In the genomic region with DNA sequence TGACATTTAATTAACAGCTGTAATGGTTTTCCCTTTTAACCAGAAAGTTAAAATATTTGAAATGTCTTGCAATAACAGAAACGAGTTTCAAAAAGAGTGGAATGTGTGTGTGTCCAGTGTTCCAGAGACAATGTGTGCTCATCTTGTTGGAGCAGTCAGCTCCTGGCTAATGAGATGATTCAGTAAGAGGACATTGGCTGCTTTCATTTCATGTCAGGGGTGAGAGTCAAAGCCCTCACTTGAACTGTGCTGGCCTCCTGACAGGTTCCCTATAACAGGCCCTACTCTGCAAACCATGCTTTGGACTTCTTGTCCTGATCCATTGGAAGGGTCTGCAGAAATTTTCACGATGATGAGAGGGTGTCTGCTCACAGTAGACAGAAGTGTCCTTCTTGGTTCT, we compare ENCODE assay signal across 25 mouse cellular contexts. TPM values are rescaled to one million over a fixed set of nuclear protein-coding genes. Genes with fewer than 3 reads are reported as not detected.
A peak's percentile ranks its signal among the peaks of the same experiment; 100 is the strongest.
DNase-seq lines count a peak whose midpoint lies in the region; ATAC-seq lines count a peak whose summit lies in the region.
"Had no signal": no experiment of that assay in that cellular context is flagged by ENCODE, and none has a peak within 500 bp of the region (broad histone marks: within the 10 kb centered on the region; RNA-seq: fewer than 3 reads in every experiment).

No protein-coding gene starts in this region.

- no peak overlapping the region for H3K9ac ChIP-seq in midbrain, embryonic 11.5 days (ENCODE audit: low read length)
- H3K9ac ChIP-seq in midbrain, embryonic 14.5 days (replicated peaks; ENCODE audit: low read length): no peak overlapping the region
- H3K9ac ChIP-seq: embryonic facial prominence, embryonic 12.5 days; forebrain, embryonic 13.5 days; forebrain, embryonic 15.5 days had no signal

- WGBS in midbrain, embryonic 11.5 days: 73% methylated on average over 2 of the region's 2 CpGs
- WGBS in midbrain, embryonic 14.5 days: 58% methylated on average over 2 of the region's 2 CpGs

- no peak overlapping the region for H3K4me3 ChIP-seq in midbrain, embryonic 11.5 days (ENCODE audit: low read depth, low read length)
- H3K4me3 ChIP-seq in midbrain, embryonic 14.5 days (replicated peaks; ENCODE audit: low read depth, low read length): no peak overlapping the region
- H3K4me3 ChIP-seq: embryonic facial prominence, embryonic 10.5 days; embryonic facial prominence, embryonic 12.5 days; forebrain, embryonic 13.5 days; forebrain, embryonic 15.5 days had no signal

- H3K27ac ChIP-seq in midbrain, embryonic 11.5 days (ENCODE audit: low read depth, low read length): no peak overlapping the region
- H3K27ac ChIP-seq in midbrain, embryonic 14.5 days (replicated peaks; ENCODE audit: low read depth, low read length): no peak overlapping the region
- H3K27ac ChIP-seq: embryonic facial prominence, embryonic 10.5 days; embryonic facial prominence, embryonic 12.5 days; forebrain, embryonic 13.5 days; forebrain, embryonic 15.5 days had no signal

- H3K36me3 ChIP-seq in midbrain, embryonic 11.5 days (ENCODE audit: control insufficient read depth, insufficient read depth, low read length): no peaks in the 10 kb centered on the region
- no peaks in the 10 kb centered on the region for H3K36me3 ChIP-seq in midbrain, embryonic 14.5 days (ENCODE audit: control insufficient read depth, insufficient read depth, low read length)
- H3K36me3 ChIP-seq: embryonic facial prominence, embryonic 10.5 days; embryonic facial prominence, embryonic 12.5 days; forebrain, embryonic 15.5 days; G1E had no signal

- ATAC-seq in midbrain, embryonic 11.5 days (ENCODE audit: low FRiP score): no peak
- no peak for ATAC-seq in midbrain, embryonic 14.5 days (ENCODE audit: low FRiP score, low TSS enrichment)
- ATAC-seq: CD4-positive, CD25-positive, alpha-beta regulatory T cell, adult 4 months; forebrain, embryonic 13.5 days; forebrain, embryonic 15.5 days had no signal

- no peak overlapping the region for H3K4me2 ChIP-seq in midbrain, embryonic 11.5 days
- no peak overlapping the region for H3K4me2 ChIP-seq in midbrain, embryonic 14.5 days (ENCODE audit: low read length)
- H3K4me2 ChIP-seq: embryonic facial prominence, embryonic 12.5 days; forebrain, embryonic 13.5 days; forebrain, embryonic 15.5 days had no signal

- no peaks in the 10 kb centered on the region for H3K27me3 ChIP-seq in midbrain, embryonic 11.5 days (ENCODE audit: control insufficient read depth, insufficient read depth, low read length)
- H3K27me3 ChIP-seq in midbrain, embryonic 14.5 days (ENCODE audit: control insufficient read depth, insufficient read depth, low read length): no peaks in the 10 kb centered on the region
- H3K27me3 ChIP-seq: CH12.LX; embryonic facial prominence, embryonic 12.5 days; forebrain, embryonic 13.5 days; forebrain, embryonic 15.5 days had no signal

- no peaks in the 10 kb centered on the region for H3K9me3 ChIP-seq in midbrain, embryonic 11.5 days (ENCODE audit: control insufficient read depth, low read length)
- no peaks in the 10 kb centered on the region for H3K9me3 ChIP-seq in midbrain, embryonic 14.5 days (ENCODE audit: control insufficient read depth, low read length)
- H3K9me3 ChIP-seq: embryonic facial prominence, embryonic 10.5 days; embryonic facial prominence, embryonic 12.5 days; forebrain, embryonic 13.5 days; forebrain, embryonic 15.5 days; G1E had no signal

- peak; percentile 14 for DNase-seq in gastrocnemius, adult 18-20 months (ENCODE audit: low spot score)
- no peak for DNase-seq in gastrocnemius, postnatal 10 days
- peak; percentile 33 for DNase-seq in midbrain, embryonic 11.5 days (ENCODE audit: low spot score, missing footprints)
- no peak for DNase-seq in midbrain, embryonic 14.5 days
- DNase-seq in skeletal muscle tissue, adult 2 months (ENCODE audit: low read depth, low spot score): peak; percentile 57
- DNase-seq in testis, postnatal 14 days (ENCODE audit: low spot score): peak; percentile 29
- no peak for DNase-seq in layer of hippocampus, adult 11-12 months (ENCODE audit: low spot score)
- DNase-seq in right cerebral cortex, postnatal 14 days: no peak
- DNase-seq: adrenal gland, adult 8-10 months; adrenal gland, postnatal 14 days; adrenal gland, postnatal 36 days; B cell, adult 2 months; cerebellum, adult 11-12 months; cerebellum, adult 2 months; cerebellum, adult 9-10 months; cerebellum, postnatal 10 days; cerebellum, postnatal 25 days had no signal

- no peaks in the 10 kb centered on the region for H3K4me1 ChIP-seq in midbrain, embryonic 11.5 days (ENCODE audit: control insufficient read depth, insufficient read depth, low read length)
- H3K4me1 ChIP-seq in midbrain, embryonic 14.5 days (ENCODE audit: control insufficient read depth, insufficient read depth, low read length): no peaks in the 10 kb centered on the region
- H3K4me1 ChIP-seq: embryonic facial prominence, embryonic 10.5 days; embryonic facial prominence, embryonic 12.5 days; forebrain, embryonic 13.5 days; forebrain, embryonic 15.5 days had no signal

RNA-seq across cellular contexts. Expression of a gene that starts 32.9 kb away (rescaled TPM):
- total RNA-seq in gastrocnemius, adult 18-20 months (2021): under 1 TPM in 1 of 2 experiments, not detected in 1; 0.33 TPM
- under 1 TPM in 1 of 2 experiments, not detected in 1; 0.28 TPM for total RNA-seq in gastrocnemius, postnatal 10 days (2021)
- 0.14 and 0.18 TPM in 2 replicates for polyA plus RNA-seq in midbrain, embryonic 11.5 days (2014; fragmentation: Nextera tagmentation; extraction: Ambion mirVana)
- polyA plus RNA-seq in midbrain, embryonic 14.5 days (2014; fragmentation: Nextera tagmentation; extraction: Ambion mirVana): not detected in 2 replicates
- total RNA-seq: CH12.LX, G1E had no signal
- polyA plus RNA-seq: CD4-positive, CD25-positive, alpha-beta regulatory T cell, adult 4 months; embryonic facial prominence, embryonic 10.5 days; embryonic facial prominence, embryonic 12.5 days; forebrain, embryonic 11.5 days; forebrain, embryonic 13.5 days; forebrain, embryonic 15.5 days; G1E had no signal

Comparison
In these comparisons a context has a peak if more than half of its experiments do, and no peak if none do; other contexts are left out.
1. DNase-seq: peak in gastrocnemius, adult 18-20 months (single experiment), midbrain, embryonic 11.5 days (single experiment), skeletal muscle tissue, adult 2 months (single experiment) and testis, postnatal 14 days (single experiment); none in gastrocnemius, postnatal 10 days (single experiment), midbrain, embryonic 14.5 days (single experiment), layer of hippocampus, adult 11-12 months (single experiment) and right cerebral cortex, postnatal 14 days (single experiment).